Mouse (Mus musculus): ENCODE measurements around the gene Ctnna2.

- no peak for TF ChIP-seq ZC3H11A (IDR thresholded peaks at IDR 0.05; ENCODE audit: borderline replicate concordance, low read depth, low read length)
- TF ChIP-seq CHD2 (IDR thresholded peaks at IDR 0.05; ENCODE audit: low read depth, low read length): no peak
- TF ChIP-seq MAFK (IDR thresholded peaks at IDR 0.05; ENCODE audit: insufficient read depth, low read depth, low read length): no peak
- TF ChIP-seq ZNF384 (IDR thresholded peaks at IDR 0.05; ENCODE audit: low read depth, low read length): no peak
- no peak for TF ChIP-seq HCFC1 (IDR thresholded peaks at IDR 0.05; ENCODE audit: borderline replicate concordance, insufficient read depth, low read length)
Measured at GRCm38 (mm10) chr6:77424826-77425225, 554.7 kb downstream of the Ctnna2 start.

All from ES-E14 (cell line).